11 mouse cellular contexts compared by ENCODE assay signal in the genomic region with DNA sequence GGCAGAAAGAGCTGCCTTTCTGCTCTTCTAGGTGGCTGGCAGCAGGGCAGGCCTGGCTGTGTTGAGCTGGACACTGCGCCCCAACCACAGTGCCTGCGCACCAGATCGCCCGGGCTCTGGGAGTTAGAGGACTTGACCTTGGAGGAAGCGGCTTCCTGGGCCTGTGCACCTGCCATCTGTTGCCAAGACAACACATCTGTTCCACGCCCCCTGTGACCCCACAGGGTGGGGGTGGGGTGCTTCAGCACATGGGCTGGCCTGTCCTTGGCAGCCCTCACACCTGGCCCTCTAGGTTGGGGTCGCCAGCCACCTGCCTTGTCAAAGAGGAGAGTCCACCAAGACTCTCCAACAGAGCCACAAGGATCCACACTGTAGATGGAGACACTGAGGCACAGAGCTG. TPM values are rescaled to one million over a fixed set of nuclear protein-coding genes. Genes with fewer than 3 reads are reported as not detected.
A peak's percentile ranks its signal among the peaks of the same experiment; 100 is the strongest.
DNase-seq lines count a peak whose midpoint lies in the region; ATAC-seq lines count a peak whose summit lies in the region.
"Had no signal": no experiment of that assay in that cellular context is flagged by ENCODE, and none has a peak within 500 bp of the region (broad histone marks: within the 10 kb centered on the region; RNA-seq: fewer than 3 reads in every experiment).

No protein-coding gene starts in this region.

- H3K9me3 ChIP-seq in midbrain, embryonic 12.5 days = no peaks in the 10 kb centered on the region
- no peaks in the 10 kb centered on the region for H3K9me3 ChIP-seq in midbrain, embryonic 15.5 days
- no peaks in the 10 kb centered on the region for H3K9me3 ChIP-seq in limb, embryonic 10.5 days (replicated peaks)
- no peaks in the 10 kb centered on the region for H3K9me3 ChIP-seq in liver, embryonic 11.5 days (ENCODE audit: control insufficient read depth, low read length)
- H3K9me3 ChIP-seq: liver, embryonic 12.5 days had no signal

- ATAC-seq in midbrain, embryonic 12.5 days (ENCODE audit: low FRiP score, low read depth) = no peak
- ATAC-seq in midbrain, embryonic 15.5 days (replicated peaks) = no peak
- no peak for ATAC-seq in liver, embryonic 11.5 days (replicated peaks; ENCODE audit: low FRiP score)
- ATAC-seq: liver, embryonic 12.5 days had no signal

- WGBS in midbrain, embryonic 12.5 days = 34% methylated on average over 7 of the region's 7 CpGs
- WGBS in midbrain, embryonic 15.5 days = 51% methylated on average over 7 of the region's 7 CpGs
- WGBS in limb, embryonic 10.5 days = 47% methylated on average over 7 of the region's 7 CpGs
- WGBS in liver, embryonic 11.5 days = 64% methylated on average over 7 of the region's 7 CpGs

- DNase-seq in heart, adult 11 months = peak; percentile 76
- DNase-seq in heart, postnatal 4 days = no peak
- DNase-seq in limb, embryonic 10.5 days (ENCODE audit: low spot score) = peak; percentile 67
- DNase-seq in thymus, postnatal 14 days = peak; percentile 61
- no peak for DNase-seq in liver, embryonic 11.5 days (ENCODE audit: low spot score)
- DNase-seq in lung, adult 18-20 months = no peak
- DNase-seq: cerebellum, postnatal 10 days; layer of hippocampus, adult 9-11 months had no signal

- H3K9ac ChIP-seq in midbrain, embryonic 12.5 days (replicated peaks) = peak overlapping the region; percentile 28; the same call in 1 of the 2 replicates
- no peak overlapping the region for H3K9ac ChIP-seq in midbrain, embryonic 15.5 days
- no peak overlapping the region for H3K9ac ChIP-seq in liver, embryonic 11.5 days (ENCODE audit: low read depth, low read length)
- H3K9ac ChIP-seq: liver, embryonic 12.5 days had no signal

- H3K36me3 ChIP-seq in midbrain, embryonic 12.5 days = no peaks in the 10 kb centered on the region
- no peaks in the 10 kb centered on the region for H3K36me3 ChIP-seq in midbrain, embryonic 15.5 days (replicated peaks)
- no peaks in the 10 kb centered on the region for H3K36me3 ChIP-seq in limb, embryonic 10.5 days
- no peaks in the 10 kb centered on the region for H3K36me3 ChIP-seq in liver, embryonic 11.5 days (ENCODE audit: control insufficient read depth, insufficient read depth, low read length)
- H3K36me3 ChIP-seq: liver, embryonic 12.5 days had no signal

- no peak overlapping the region for H3K4me2 ChIP-seq in midbrain, embryonic 12.5 days (replicated peaks)
- H3K4me2 ChIP-seq in midbrain, embryonic 15.5 days = no peak overlapping the region
- H3K4me2 ChIP-seq in liver, embryonic 11.5 days = no peak overlapping the region
- H3K4me2 ChIP-seq: liver, embryonic 12.5 days had no signal

- H3K27me3 ChIP-seq in midbrain, embryonic 12.5 days = peaks cover 45% of the 10 kb centered on the region
- H3K27me3 ChIP-seq in midbrain, embryonic 15.5 days (replicated peaks) = 0 out of 2 replicates have a peak, but pooled peaks cover 2% of the 10 kb centered on the region
- peaks cover 39% of the 10 kb centered on the region; the same call in 1 of the 2 replicates for H3K27me3 ChIP-seq in limb, embryonic 10.5 days (ENCODE audit: low read depth, poor library complexity, severe bottlenecking)
- no peaks in the 10 kb centered on the region; the same call in 1 of the 2 replicates for H3K27me3 ChIP-seq in liver, embryonic 11.5 days (replicated peaks; ENCODE audit: control insufficient read depth, insufficient read depth, low read length)

- H3K4me1 ChIP-seq in midbrain, embryonic 12.5 days = peaks cover 58% of the 10 kb centered on the region
- peaks cover 37% of the 10 kb centered on the region for H3K4me1 ChIP-seq in midbrain, embryonic 15.5 days
- H3K4me1 ChIP-seq in limb, embryonic 10.5 days = peaks cover 66% of the 10 kb centered on the region
- H3K4me1 ChIP-seq in liver, embryonic 11.5 days (replicated peaks; ENCODE audit: control insufficient read depth, insufficient read depth, low read length) = peaks cover 28% of the 10 kb centered on the region

- H3K27ac ChIP-seq in midbrain, embryonic 12.5 days (replicated peaks) = no peak overlapping the region
- H3K27ac ChIP-seq in midbrain, embryonic 15.5 days = no peak overlapping the region
- H3K27ac ChIP-seq in limb, embryonic 10.5 days = peak overlapping the region; percentile 70
- no peak overlapping the region for H3K27ac ChIP-seq in liver, embryonic 11.5 days (ENCODE audit: low read depth, low read length)
- H3K27ac ChIP-seq: liver, embryonic 12.5 days had no signal

- H3K4me3 ChIP-seq in midbrain, embryonic 12.5 days = no peak overlapping the region
- no peak overlapping the region for H3K4me3 ChIP-seq in midbrain, embryonic 15.5 days
- H3K4me3 ChIP-seq in limb, embryonic 10.5 days = no peak overlapping the region
- H3K4me3 ChIP-seq in liver, embryonic 11.5 days (ENCODE audit: low read depth, low read length) = no peak overlapping the region
- H3K4me3 ChIP-seq: liver, embryonic 12.5 days had no signal

RNA-seq across cellular contexts. Expression of gene Mvk, which starts 21.6 kb away (rescaled TPM):
- 10 to 100 TPM; 14.8 to 18.2 TPM for total RNA-seq in heart, postnatal 4 days (2021)
- 51.0 and 58.9 TPM in 2 replicates for polyA plus RNA-seq in midbrain, embryonic 12.5 days (2016; fragmentation: Nextera tagmentation; extraction: Ambion mirVana)
- 63.8 and 69.7 TPM in 2 replicates for polyA plus RNA-seq in midbrain, embryonic 15.5 days (2015; fragmentation: Nextera tagmentation; extraction: Ambion mirVana)
- 50.6 and 55.2 TPM in 2 replicates for polyA plus RNA-seq in limb, embryonic 10.5 days (2016; fragmentation: Nextera tagmentation; extraction: Ambion mirVana)
- 46.5 and 48.5 TPM in 2 replicates for polyA plus RNA-seq in liver, embryonic 11.5 days (2014; fragmentation: Nextera tagmentation; extraction: Ambion mirVana)

RNA-seq across cellular contexts. Expression of gene Mmab, which starts 21.8 kb away (rescaled TPM):
- total RNA-seq in heart, postnatal 4 days (2021) = 10 to 100 TPM; 12.8 to 12.9 TPM
- polyA plus RNA-seq in midbrain, embryonic 12.5 days (2016; fragmentation: Nextera tagmentation; extraction: Ambion mirVana) = 26.2 and 27.0 TPM in 2 replicates
- 31.6 and 32.8 TPM in 2 replicates for polyA plus RNA-seq in midbrain, embryonic 15.5 days (2015; fragmentation: Nextera tagmentation; extraction: Ambion mirVana)
- 29.3 and 34.7 TPM in 2 replicates for polyA plus RNA-seq in limb, embryonic 10.5 days (2016; fragmentation: Nextera tagmentation; extraction: Ambion mirVana)
- polyA plus RNA-seq in liver, embryonic 11.5 days (2014; fragmentation: Nextera tagmentation; extraction: Ambion mirVana) = 27.9 and 29.5 TPM in 2 replicates

Comparison
In these comparisons a context has a peak if more than half of its experiments do, and no peak if none do; other contexts are left out.
1. DNase-seq: peak in heart, adult 11 months (single experiment), limb, embryonic 10.5 days (single experiment) and thymus, postnatal 14 days (single experiment); none in heart, postnatal 4 days (single experiment), liver, embryonic 11.5 days (single experiment) and lung, adult 18-20 months (0 of 2).